In the genomic region with DNA sequence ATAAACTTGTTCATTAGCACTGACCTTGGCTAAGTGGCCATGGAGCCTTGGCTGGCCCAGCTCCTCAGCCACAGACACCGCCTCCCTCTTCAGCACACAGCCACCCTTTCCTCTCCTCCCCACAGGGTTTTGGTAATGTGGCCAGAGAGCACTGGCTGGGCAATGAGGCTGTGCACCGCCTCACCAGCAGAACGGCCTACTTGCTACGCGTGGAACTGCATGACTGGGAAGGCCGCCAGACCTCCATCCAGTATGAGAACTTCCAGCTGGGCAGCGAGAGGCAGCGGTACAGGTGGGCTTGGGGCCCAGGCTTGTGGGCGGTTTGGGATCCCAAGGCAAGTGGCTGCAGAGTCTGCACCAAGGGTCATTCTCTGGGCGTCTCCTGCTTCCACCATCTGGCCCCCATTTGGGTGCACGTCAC, we compare ENCODE assay signal across 8 mouse cellular contexts. TPM values are rescaled to one million over a fixed set of nuclear protein-coding genes. Genes with fewer than 3 reads are reported as not detected.
DNase-seq lines count a peak whose midpoint lies in the region; ATAC-seq and TF ChIP-seq lines count a peak whose summit lies in the region.
"Had no signal": no experiment of that assay in that cellular context is flagged by ENCODE, and none has a peak within 500 bp of the region (broad histone marks: within the 10 kb centered on the region; RNA-seq: fewer than 3 reads in every experiment).

No protein-coding gene starts in this region.

- ATAC-seq in liver, postnatal 0 days: no peak

- H3K4me1 ChIP-seq in liver, postnatal 0 days (ENCODE audit: insufficient read depth): no peaks in the 10 kb centered on the region

- TF ChIP-seq CTCF in liver, postnatal 0 days (IDR thresholded peaks at IDR 0.05; ENCODE audit: low read depth): no peak

- no peaks in the 10 kb centered on the region for H3K9me3 ChIP-seq in liver, postnatal 0 days (ENCODE audit: low read length)

- H3K9ac ChIP-seq in liver, postnatal 0 days (replicated peaks): no peak overlapping the region

- intact Hi-C loops in heart, postnatal 25 days (cut with DNase I): no loop called here
- intact Hi-C loops in left cerebral cortex, postnatal 36 days (cut with DNase I): no loop called here

- H3K27ac ChIP-seq in liver, postnatal 0 days (ENCODE audit: low read depth): no peak overlapping the region

- no peak overlapping the region for H3K4me2 ChIP-seq in liver, postnatal 0 days (ENCODE audit: low read depth, low read length)

- DNase-seq in ovary, adult 18-20 months (ENCODE audit: low spot score): peak; percentile 65
- no peak for DNase-seq in ovary, postnatal 14 days (ENCODE audit: low spot score)
- DNase-seq in cerebellum, adult 9-11 months: peak; percentile 65
- DNase-seq in heart, postnatal 25 days (ENCODE audit: low spot score): peak; percentile 74
- peak; percentile 43 for DNase-seq in ovary, postnatal 36 days (ENCODE audit: low spot score)
- DNase-seq in liver, postnatal 0 days: no peak
- no peak for DNase-seq in left cerebral cortex, postnatal 36 days (ENCODE audit: low spot score in 2 of 2)

- no peak for TF ChIP-seq EP300 in liver, postnatal 0 days (IDR thresholded peaks at IDR 0.05; ENCODE audit: low read depth)

- H3K36me3 ChIP-seq in liver, postnatal 0 days (replicated peaks; ENCODE audit: insufficient read depth, low read length): no peaks in the 10 kb centered on the region

- H3K4me3 ChIP-seq in liver, postnatal 0 days (ENCODE audit: low read depth, low read length): no peak overlapping the region
- H3K4me3 ChIP-seq: myocyte had no signal

- no peaks in the 10 kb centered on the region for H3K27me3 ChIP-seq in liver, postnatal 0 days (ENCODE audit: insufficient read depth, low read length)

- 73% methylated on average over 11 of the region's 11 CpGs for WGBS in liver, postnatal 0 days (ENCODE audit: insufficient replicate concordance)

RNA-seq across cellular contexts. Expression of a gene that starts 27.8 kb away (rescaled TPM):
- total RNA-seq in heart, postnatal 25 days (2021): under 1 TPM; 0.13 to 0.39 TPM
- polyA plus RNA-seq in liver, postnatal 0 days (2015; fragmentation: Nextera tagmentation; extraction: Ambion mirVana): 0.14 and 0.26 TPM in 2 replicates
- total RNA-seq in left cerebral cortex, postnatal 36 days (2021): under 1 TPM in 1 of 2 experiments, not detected in 1; 0.16 TPM

RNA-seq across cellular contexts. Expression of a gene that starts 41.2 kb away (rescaled TPM):
- total RNA-seq in heart, postnatal 25 days (2021): 1 to 10 TPM; 4.5 to 4.7 TPM
- 6.3 and 7.3 TPM in 2 replicates for polyA plus RNA-seq in liver, postnatal 0 days (2015; fragmentation: Nextera tagmentation; extraction: Ambion mirVana)
- 1 to 10 TPM; 7.5 to 8.9 TPM for total RNA-seq in left cerebral cortex, postnatal 36 days (2021)

RNA-seq across cellular contexts. Expression of a gene that starts 57.5 kb away (rescaled TPM):
- 1 to 10 TPM; 1.8 to 1.9 TPM for total RNA-seq in heart, postnatal 25 days (2021)
- polyA plus RNA-seq in liver, postnatal 0 days (2015; fragmentation: Nextera tagmentation; extraction: Ambion mirVana): 0.43 and 0.53 TPM in 2 replicates
- total RNA-seq in left cerebral cortex, postnatal 36 days (2021): 1 to 10 TPM; 2.2 to 3.2 TPM

Comparison
In these comparisons a context has a peak if more than half of its experiments do, and no peak if none do; other contexts are left out.
1. DNase-seq: peak in ovary, adult 18-20 months (single experiment), cerebellum, adult 9-11 months (single experiment), heart, postnatal 25 days (single experiment) and ovary, postnatal 36 days (single experiment); none in ovary, postnatal 14 days (single experiment), liver, postnatal 0 days (single experiment) and left cerebral cortex, postnatal 36 days (0 of 2).